Mouse (Mus musculus) liver, postnatal 0 days (tissue): Measurements from ENCODE around the gene Sinhcaf. TPM values are rescaled to one million over a fixed set of nuclear protein-coding genes. Genes with fewer than 3 reads are reported as not detected.
"Not testable (repeated sequence)": the region's sequence is repeated elsewhere in the genome, so short reads cannot be mapped to it uniquely, and the experiment has no call there.

Experiments used
- ATAC-seq: fragments of 200-750 bp; cut with Nextera tagmentation; 2 replicates; pipeline ENCODE4 v1.8.0; 2017; ENCODE audit warnings: mild to moderate bottlenecking, moderate library complexity
- DNase-seq: peaks from one replicate; pipeline ENCODE4 v3.0.0-alpha.2; 2016
- H3K27ac ChIP-seq: fragments of 300-500 bp; sonication (generic); 2 replicates; pipeline ENCODE4 v1.5.1; 2014; ENCODE audit warnings: antibody characterized with exemption, moderate library complexity, mild to moderate bottlenecking, low read depth
- H3K27me3 ChIP-seq: fragments of 300-500 bp; sonication (generic); 2 replicates; pipeline ENCODE4 v1.6.1; 2014; ENCODE audit warnings: low read length, control low read depth, mixed read lengths; ENCODE audit not compliant: insufficient read depth
- H3K36me3 ChIP-seq: fragments of 300-500 bp; sonication (generic); replicated peaks from 2 replicates; pipeline ENCODE4 v1.6.1; 2014; ENCODE audit warnings: mild to moderate bottlenecking, control low read depth, low read length, moderate library complexity, mixed read lengths; ENCODE audit not compliant: insufficient read depth
- H3K4me1 ChIP-seq: fragments of 300-500 bp; sonication (generic); 2 replicates; pipeline ENCODE4 v1.6.1; 2014; ENCODE audit warnings: antibody characterized with exemption, mild to moderate bottlenecking, control low read depth; ENCODE audit not compliant: insufficient read depth
- H3K4me2 ChIP-seq: fragments of 300-500 bp; sonication (generic); 2 replicates; pipeline ENCODE4 v1.6.1; 2014; ENCODE audit warnings: low read depth, mild to moderate bottlenecking, low read length, moderate library complexity, mixed read lengths
- H3K4me3 ChIP-seq: fragments of 300-500 bp; sonication (generic); 2 replicates; pipeline ENCODE4 v1.5.1; 2014; ENCODE audit warnings: low read depth, low read length
- H3K9ac ChIP-seq: fragments of 300-500 bp; sonication (generic); replicated peaks from 2 replicates; pipeline ENCODE4 v1.6.1; 2014; ENCODE audit warnings: mild to moderate bottlenecking, moderate library complexity
- H3K9me3 ChIP-seq: fragments of 300-500 bp; sonication (generic); 2 replicates; pipeline ENCODE4 v1.6.1; 2016; ENCODE audit warnings: mild to moderate bottlenecking, control low read depth, low read length, mixed read lengths
- CTCF ChIP-seq: sonication (generic); IDR thresholded peaks from 2 replicates; pipeline ENCODE4 v1.5.1; 2016; ENCODE audit warnings: antibody characterized with exemption, low read depth
- EP300 ChIP-seq: IDR thresholded peaks from 2 replicates; pipeline ENCODE4 v1.6.1; 2016; ENCODE audit warnings: antibody characterized with exemption, low read depth, mild to moderate bottlenecking
- WGBS: fragments of 180-500 bp; shearing (Covaris S2); extraction: QIAGEN DNeasy Blood & Tissue Kit; methylation state at CpG from one replicate; pipeline ENCODE4 v1.1.7; 2014; ENCODE audit not compliant: insufficient replicate concordance; 5-methylcytosine and 5-hydroxymethylcytosine counted together
- polyA plus RNA-seq: library from polyadenylated mRNA; unstranded; fragments of >200 nt; fragmentation: Nextera tagmentation; extraction: Ambion mirVana; gene quantifications from 2 replicates; pipeline ENCODE4 v1.2.1, GENCODE M21; 2015

The Sinhcaf gene
- polyA plus RNA-seq, 1 experiment from 2014 or later: 9.4 TPM

DNA sequence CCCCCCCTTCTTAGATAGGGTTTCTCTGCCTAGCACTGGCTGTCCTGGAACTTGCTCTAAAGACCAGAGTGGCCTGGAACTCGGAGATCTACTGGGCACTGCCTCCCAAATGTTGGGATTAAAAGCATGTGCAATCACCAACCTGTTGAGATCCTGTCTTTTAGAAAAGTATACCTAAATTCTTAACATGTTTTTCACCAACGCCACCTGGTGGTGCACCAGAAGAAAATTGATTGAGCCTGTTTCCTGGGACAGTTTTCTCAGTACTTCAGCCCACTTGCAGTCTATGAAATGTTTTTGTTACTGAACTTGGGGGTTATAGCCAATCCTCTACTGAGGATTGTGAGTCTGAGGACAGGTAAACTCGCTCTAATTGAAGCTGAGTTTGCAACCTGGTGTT, 29.4 kb downstream of the Sinhcaf start:
- peak; percentile 54 for DNase-seq
- H3K4me1 ChIP-seq: 0 out of 2 replicates have a peak, but pooled peaks cover 3% of the 10 kb centered on the region
- ATAC-seq: no peak
- H3K27me3 ChIP-seq: no peaks in the 10 kb centered on the region
- no peaks in the 10 kb centered on the region; the same call in 1 of the 2 replicates for H3K36me3 ChIP-seq
- 29% methylated on average over 3 of the region's 3 CpGs for WGBS
- H3K27ac ChIP-seq: no peak overlapping the region
- no peaks in the 10 kb centered on the region for H3K9me3 ChIP-seq
- H3K4me2 ChIP-seq: no peak overlapping the region
- H3K9ac ChIP-seq: no peak overlapping the region
- TF ChIP-seq CTCF (peak; percentile 55), EP300 (no peak)
- no peak overlapping the region for H3K4me3 ChIP-seq

DNA sequence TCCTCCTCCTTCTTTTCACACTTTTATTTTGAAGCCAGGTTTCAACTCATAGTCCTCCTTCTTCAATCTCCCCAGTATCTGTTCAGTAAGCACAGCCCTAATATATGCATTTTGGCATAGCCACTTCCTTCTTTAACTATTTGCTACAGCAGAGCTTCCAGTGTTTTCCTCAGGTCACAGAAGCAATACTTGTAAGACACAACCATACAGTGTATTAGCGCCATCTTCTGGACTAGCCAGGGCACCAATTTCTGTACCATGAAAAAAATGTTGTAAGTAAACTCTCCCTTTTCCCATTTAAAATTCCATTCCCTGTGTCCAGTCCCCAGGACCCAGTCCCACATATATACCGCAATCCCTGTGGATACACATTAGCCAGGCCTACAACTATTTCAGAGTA, 32.3 kb downstream of the Sinhcaf start:
- Histone ChIP-seq H3K27ac (no peak overlapping the region), H3K4me3 (no peak overlapping the region), H3K4me1 (0 out of 2 replicates have a peak, but pooled peaks cover 3% of the 10 kb centered on the region), H3K9ac (no peak overlapping the region), H3K4me2 (no peak overlapping the region), H3K9me3 (no peaks in the 10 kb centered on the region), H3K27me3 (no peaks in the 10 kb centered on the region), H3K36me3 (no peaks in the 10 kb centered on the region)
- DNase-seq (peak; percentile 47), ATAC-seq (peak; percentile 40)
- WGBS: 3% methylated on average over 2 of the region's 2 CpGs
- no peak for TF ChIP-seq EP300
- TF ChIP-seq CTCF: peak; percentile 84

DNA sequence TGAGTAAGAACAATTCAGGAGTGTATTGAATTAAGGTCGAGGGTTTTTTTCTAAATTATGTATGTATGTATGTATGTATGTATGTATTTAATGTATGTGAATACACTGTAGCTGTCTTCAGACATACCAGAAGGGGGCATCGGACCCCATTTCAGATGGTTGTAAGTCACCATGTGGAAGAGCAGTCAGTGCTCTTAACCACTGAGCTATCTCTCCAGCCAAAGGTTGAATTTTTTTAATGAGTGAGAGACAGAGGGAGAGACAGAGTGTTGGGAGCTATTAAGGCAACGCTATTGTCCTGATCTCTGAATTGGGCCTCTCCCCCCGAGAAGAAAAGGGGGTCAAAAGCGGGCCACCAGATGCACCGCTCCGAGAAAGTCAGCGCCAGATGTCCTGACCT, 34.4 kb downstream of the Sinhcaf start:
- H3K36me3 ChIP-seq, H3K4me1 ChIP-seq, DNase-seq, H3K27me3 ChIP-seq, H3K9ac ChIP-seq, ATAC-seq, H3K4me3 ChIP-seq, H3K9me3 ChIP-seq, H3K27ac ChIP-seq, H3K4me2 ChIP-seq: not testable (repeated sequence)
- 64% methylated on average over 8 of the region's 8 CpGs for WGBS

DNA sequence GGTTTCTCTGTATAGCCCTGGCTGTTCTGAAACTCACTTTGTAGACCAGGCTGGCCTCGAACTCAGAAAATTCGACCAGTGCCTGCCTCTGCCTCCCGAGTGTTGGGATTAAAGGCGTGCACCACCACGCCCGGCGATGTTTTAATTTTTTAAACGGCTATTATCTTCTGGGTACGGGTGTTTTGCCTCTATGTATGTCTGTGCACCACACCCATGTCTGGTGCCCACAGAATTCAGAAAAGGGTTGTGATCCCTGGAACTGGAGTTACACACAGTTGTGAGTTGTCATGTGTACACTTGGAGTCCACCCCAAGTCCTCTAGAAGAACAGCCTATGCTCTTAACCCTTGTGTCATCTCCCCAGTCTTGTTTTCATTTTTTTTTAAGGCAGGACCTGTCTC, 39.3 kb downstream of the Sinhcaf start:
- TF ChIP-seq CTCF (no peak), EP300 (no peak)
- H3K9ac ChIP-seq: no peak overlapping the region
- 0 out of 2 replicates have a peak, but pooled peaks have one; percentile 25 for ATAC-seq

DNA sequence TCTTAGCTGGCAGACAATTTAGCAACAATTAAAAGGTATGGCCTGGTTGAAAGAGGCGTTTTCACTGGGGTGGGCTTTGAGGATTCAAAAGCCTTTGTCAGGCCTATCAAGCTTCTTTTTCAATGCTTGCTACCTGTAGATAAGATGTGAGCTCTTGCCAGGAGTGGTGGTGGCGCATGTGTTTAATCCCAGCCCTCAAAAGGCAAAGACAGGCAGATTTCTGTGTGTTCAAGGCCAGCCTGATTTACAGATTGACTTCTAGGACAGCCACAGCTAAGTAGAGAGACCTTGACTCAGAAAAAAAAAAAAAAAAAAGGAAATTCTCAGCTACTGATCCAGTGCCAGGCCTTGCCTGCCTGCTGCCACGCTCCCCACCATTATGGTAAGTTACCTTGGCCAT, 43.5 kb downstream of the Sinhcaf start:
- no peak overlapping the region for H3K4me3 ChIP-seq
- ATAC-seq (no peak), DNase-seq (no peak)
- H3K4me2 ChIP-seq: no peak overlapping the region
- no peak overlapping the region for H3K9ac ChIP-seq
- 59% methylated on average over 3 of the region's 3 CpGs for WGBS
- H3K27me3 ChIP-seq: no peaks in the 10 kb centered on the region
- no peaks in the 10 kb centered on the region for H3K4me1 ChIP-seq
- no peaks in the 10 kb centered on the region for H3K36me3 ChIP-seq
- TF ChIP-seq CTCF: no peak
- no peaks in the 10 kb centered on the region for H3K9me3 ChIP-seq
- H3K27ac ChIP-seq: no peak overlapping the region

More for the DNA sequence above, 39.3 kb downstream of the Sinhcaf start:
- H3K4me2 ChIP-seq: no peak overlapping the region
- no peak overlapping the region for H3K27ac ChIP-seq
- WGBS: 66% methylated on average over 9 of the region's 9 CpGs
- H3K36me3 ChIP-seq: no peaks in the 10 kb centered on the region
- DNase-seq: no peak
- H3K9me3 ChIP-seq: no peaks in the 10 kb centered on the region
- H3K4me3 ChIP-seq: no peak overlapping the region
- no peaks in the 10 kb centered on the region for H3K4me1 ChIP-seq
- no peaks in the 10 kb centered on the region for H3K27me3 ChIP-seq

DNA sequence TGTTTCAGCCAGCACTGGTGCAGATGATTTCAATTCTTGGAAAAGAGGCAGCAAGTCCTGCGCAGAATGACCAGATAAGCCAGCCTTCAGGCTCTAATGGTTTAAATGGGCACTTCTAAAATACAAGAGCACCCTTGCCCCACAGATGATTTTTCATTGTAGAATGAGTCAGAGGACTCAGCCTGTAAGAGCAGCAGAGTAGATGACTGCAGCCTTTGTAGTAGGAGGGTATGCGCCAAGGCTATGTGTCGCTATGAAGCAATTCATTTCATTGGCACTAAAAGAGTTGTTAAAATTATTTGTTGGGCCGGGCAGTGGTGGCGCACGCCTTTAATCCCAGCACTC, 49.8 kb downstream of the Sinhcaf start:
- H3K4me1 ChIP-seq: no peaks in the 10 kb centered on the region
- peak overlapping the region; percentile 99 for H3K4me2 ChIP-seq
- ATAC-seq (no peak), DNase-seq (no peak)
- no peaks in the 10 kb centered on the region for H3K9me3 ChIP-seq
- H3K27me3 ChIP-seq: no peaks in the 10 kb centered on the region
- H3K4me3 ChIP-seq: peak overlapping the region; percentile 92
- H3K9ac ChIP-seq: peak overlapping the region; percentile 86
- H3K36me3 ChIP-seq: no peaks in the 10 kb centered on the region
- WGBS: 42% methylated on average over 6 of the region's 6 CpGs
- peak overlapping the region; percentile 58 for H3K27ac ChIP-seq
- TF ChIP-seq EP300: no peak
- TF ChIP-seq CTCF: no peak
